Mouse (Mus musculus) heart, embryonic 14.5 days (tissue): ENCODE measurements at regions not wholly inside any gene's neighbourhood (a gene's known extent, or its start where the extent isn't known, plus 50 kb on each side); places are given as distances from the start of the nearest gene placed in this dataset.

ENCODE experiments used
- ATAC-seq: fragments of 200-750 bp; cut with Nextera tagmentation; 2 replicates; pipeline ENCODE4 v1.8.0; 2017; ENCODE audit warnings: low read depth, moderate TSS enrichment; ENCODE audit not compliant: insufficient number of reproducible peaks, insufficient read depth, low FRiP score
- H3K27ac ChIP-seq, 2 experiments: fragments of 200-500 bp in 1 of 2; fragments of 300-500 bp in 1 of 2; sonication (generic) in 1 of 2; replicated peaks in 1 of 2; 2 replicates each; pipeline ENCODE4 v1.5.1; 2012 to 2014; ENCODE audit warnings: low read depth in 2 of 2, low read length in 2 of 2, control low read depth in 1 of 2, mild to moderate bottlenecking in 1 of 2, mixed read lengths in 1 of 2; ENCODE audit not compliant: control insufficient read depth in 1 of 2, insufficient read depth in 1 of 2
- H3K27me3 ChIP-seq: fragments of 300-500 bp; sonication (generic); 2 replicates; pipeline ENCODE4 v1.6.1; 2014; ENCODE audit warnings: mild to moderate bottlenecking, low read length, control low read depth; ENCODE audit not compliant: control insufficient read depth, insufficient read depth
- H3K36me3 ChIP-seq: fragments of 300-500 bp; sonication (generic); 2 replicates; pipeline ENCODE4 v1.6.1; 2014; ENCODE audit warnings: mild to moderate bottlenecking, control low read depth, low read length, mixed read lengths; ENCODE audit not compliant: control insufficient read depth, insufficient read depth
- H3K4me1 ChIP-seq, 2 experiments: fragments of 200-500 bp in 1 of 2; fragments of 300-500 bp in 1 of 2; sonication (generic) in 1 of 2; 2 replicates each; pipeline ENCODE4 v1.6.1; 2012 to 2014; ENCODE audit warnings: low read length in 2 of 2, control low read depth in 1 of 2, mixed read lengths in 1 of 2; ENCODE audit not compliant: control insufficient read depth in 2 of 2, insufficient read depth in 2 of 2
- H3K4me2 ChIP-seq: fragments of 300-500 bp; sonication (generic); 2 replicates; pipeline ENCODE4 v1.6.1; 2014; ENCODE audit warnings: mild to moderate bottlenecking, low read length
- H3K4me3 ChIP-seq, 2 experiments: fragments of 200-500 bp in 1 of 2; fragments of 300-500 bp in 1 of 2; sonication (generic) in 1 of 2; 2 replicates each; pipeline ENCODE4 v1.5.1; 2012 to 2014; ENCODE audit warnings: low read length in 2 of 2, mild to moderate bottlenecking in 2 of 2, control low read depth in 1 of 2, low read depth in 1 of 2, moderate library complexity in 1 of 2; ENCODE audit not compliant: control insufficient read depth in 1 of 2, insufficient read depth in 1 of 2
- H3K9ac ChIP-seq: fragments of 300-500 bp; sonication (generic); 2 replicates; pipeline ENCODE4 v1.6.1; 2014; ENCODE audit warnings: mild to moderate bottlenecking, low read length
- H3K9me3 ChIP-seq: fragments of 300-500 bp; sonication (generic); 2 replicates; pipeline ENCODE4 v1.6.1; 2016; ENCODE audit warnings: low read length, control low read depth; ENCODE audit not compliant: control insufficient read depth
- WGBS: fragments of 180-500 bp; shearing (Covaris S2); extraction: QIAGEN DNeasy Blood & Tissue Kit; methylation state at CpG from one replicate; pipeline ENCODE4 v1.1.7; 2014; 5-methylcytosine and 5-hydroxymethylcytosine counted together

- Histone ChIP-seq H3K4me2 (no peak overlapping the region), H3K9ac (no peak overlapping the region), H3K27ac (no peak overlapping the region), H3K4me3 (no peak overlapping the region), H3K27me3 (no peaks in the 10 kb centered on the region), H3K4me1 (peaks cover 0 to 2% of the 10 kb centered on the region in 2 experiments; a peak in 1 of 4 replicates), H3K9me3 (no peaks in the 10 kb centered on the region), H3K36me3 (no peaks in the 10 kb centered on the region)
- no peak for ATAC-seq
- 77% methylated on average over 5 of the region's 5 CpGs for WGBS
These were observed 431.6 kb downstream of the 9330182O14Rik start for GRCm38 (mm10) chr15:40565716-40566115.

- no peaks in the 10 kb centered on the region for H3K36me3 ChIP-seq
- H3K9me3 ChIP-seq = no peaks in the 10 kb centered on the region
- 9% methylated on average over 4 of the region's 4 CpGs for WGBS
- no peak overlapping the region for H3K4me3 ChIP-seq
- H3K4me1 ChIP-seq = peaks cover 0 to 2% of the 10 kb centered on the region in 2 experiments; a peak in 1 of 4 replicates
- H3K27me3 ChIP-seq = no peaks in the 10 kb centered on the region
- no peak overlapping the region for H3K9ac ChIP-seq
- H3K27ac ChIP-seq = no peak overlapping the region
- no peak for ATAC-seq
- H3K4me2 ChIP-seq = no peak overlapping the region
These were observed 432.3 kb downstream of the 9330182O14Rik start for GRCm38 (mm10) chr15:40566481-40566880.

- peaks cover 0 to 2% of the 10 kb centered on the region in 2 experiments; a peak in 1 of 4 replicates for H3K4me1 ChIP-seq
- 97% methylated on average over 1 of the region's 1 CpGs for WGBS
- H3K36me3 ChIP-seq = no peaks in the 10 kb centered on the region
- no peak overlapping the region for H3K4me2 ChIP-seq
- H3K27ac ChIP-seq = no peak overlapping the region
- H3K9ac ChIP-seq = no peak overlapping the region
- no peaks in the 10 kb centered on the region for H3K27me3 ChIP-seq
- H3K4me3 ChIP-seq = no peak overlapping the region
- ATAC-seq = no peak
- H3K9me3 ChIP-seq = no peaks in the 10 kb centered on the region
These were observed 434.5 kb downstream of the 9330182O14Rik start for GRCm38 (mm10) chr15:40568701-40569100.
